Comparison of ENCODE assay signal across 9 mouse cellular contexts in the genomic region with DNA sequence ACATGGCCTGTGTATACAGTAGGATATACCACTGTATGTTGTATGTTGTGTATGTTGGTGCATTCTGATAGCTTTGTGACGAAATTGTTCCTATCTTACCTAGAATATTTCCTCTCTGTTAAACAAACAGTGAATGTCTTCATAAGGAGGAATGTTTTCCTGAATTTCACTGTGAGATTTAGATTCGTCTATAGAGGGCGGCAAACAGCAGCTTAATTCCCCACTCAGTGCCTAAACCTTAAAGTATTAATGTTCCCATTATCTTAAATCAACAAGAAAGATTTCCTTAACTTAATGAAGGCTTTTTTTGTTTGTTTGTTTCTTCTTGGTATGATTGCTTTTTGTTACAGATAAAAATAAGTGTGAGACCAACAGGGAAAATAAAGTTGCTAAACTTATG. TPM values are rescaled to one million over a fixed set of nuclear protein-coding genes. Genes with fewer than 3 reads are reported as not detected.
DNase-seq lines count a peak whose midpoint lies in the region; ATAC-seq and TF ChIP-seq lines count a peak whose summit lies in the region.
"Had no signal": no experiment of that assay in that cellular context is flagged by ENCODE, and none has a peak within 500 bp of the region (broad histone marks: within the 10 kb centered on the region; RNA-seq: fewer than 3 reads in every experiment).

No protein-coding gene starts in this region.

- no peak overlapping the region for H3K4me2 ChIP-seq in forebrain, embryonic 14.5 days (ENCODE audit: low read length)
- H3K4me2 ChIP-seq in forebrain, embryonic 12.5 days = no peak overlapping the region

- no peaks in the 10 kb centered on the region for H3K9me3 ChIP-seq in forebrain, embryonic 14.5 days (replicated peaks; ENCODE audit: control insufficient read depth, low read length)
- H3K9me3 ChIP-seq in forebrain, embryonic 12.5 days = no peaks in the 10 kb centered on the region
- H3K9me3 ChIP-seq: forebrain, embryonic 10.5 days had no signal

- H3K36me3 ChIP-seq in forebrain, embryonic 14.5 days (ENCODE audit: control insufficient read depth, insufficient read depth, low read length) = no peaks in the 10 kb centered on the region
- H3K36me3 ChIP-seq in forebrain, embryonic 12.5 days (replicated peaks) = no peaks in the 10 kb centered on the region
- H3K36me3 ChIP-seq: forebrain, embryonic 10.5 days had no signal

- H3K27me3 ChIP-seq in forebrain, embryonic 14.5 days (replicated peaks; ENCODE audit: control insufficient read depth, insufficient read depth, low read length) = no peaks in the 10 kb centered on the region
- H3K27me3 ChIP-seq in forebrain, embryonic 12.5 days = no peaks in the 10 kb centered on the region

- peak; percentile 47 for DNase-seq in forebrain, embryonic 14.5 days (ENCODE audit: low spot score)
- DNase-seq in layer of hippocampus, adult 2 months (ENCODE audit: low spot score in 2 of 2) = peak in 1 of 2 experiments; percentile 15
- DNase-seq in layer of hippocampus, postnatal 25 days (ENCODE audit: extremely low spot score in 1 of 2, low spot score in 1 of 2) = no peak
- DNase-seq in urinary bladder, postnatal 14 days (ENCODE audit: low spot score) = peak; percentile 11
- DNase-seq in urinary bladder, postnatal 36 days (ENCODE audit: low spot score in 2 of 2) = no peak
- DNase-seq in gastrocnemius, postnatal 25 days = no peak
- DNase-seq in spleen, postnatal 14 days (ENCODE audit: low spot score in 2 of 2) = no peak

- 35% methylated on average over 3 of the region's 3 CpGs for WGBS in forebrain, embryonic 14.5 days
- WGBS in forebrain, embryonic 12.5 days = 36% methylated on average over 3 of the region's 3 CpGs

- no peak overlapping the region for H3K9ac ChIP-seq in forebrain, embryonic 14.5 days (ENCODE audit: low read length)
- no peak overlapping the region for H3K9ac ChIP-seq in forebrain, embryonic 12.5 days

- H3K4me1 ChIP-seq in forebrain, embryonic 14.5 days (ENCODE audit: control insufficient read depth, insufficient read depth, low read length) = no peaks in the 10 kb centered on the region
- H3K4me1 ChIP-seq in forebrain, embryonic 12.5 days = no peaks in the 10 kb centered on the region
- H3K4me1 ChIP-seq: forebrain, embryonic 10.5 days had no signal

- no peak overlapping the region for H3K27ac ChIP-seq in forebrain, embryonic 14.5 days (ENCODE audit: low read depth, low read length)
- no peak overlapping the region for H3K27ac ChIP-seq in forebrain, embryonic 12.5 days
- no peak overlapping the region for H3K27ac ChIP-seq in layer of hippocampus, adult 2 months
- H3K27ac ChIP-seq: forebrain, embryonic 10.5 days had no signal

- ATAC-seq in forebrain, embryonic 14.5 days = 0 out of 2 replicates have a peak, but pooled peaks have one; percentile 29
- ATAC-seq in forebrain, embryonic 12.5 days (ENCODE audit: low FRiP score) = no peak

- no peak overlapping the region for H3K4me3 ChIP-seq in forebrain, embryonic 14.5 days (ENCODE audit: low read depth, low read length)
- no peak overlapping the region for H3K4me3 ChIP-seq in forebrain, embryonic 12.5 days (replicated peaks)
- H3K4me3 ChIP-seq in layer of hippocampus, adult 2 months = no peak overlapping the region
- H3K4me3 ChIP-seq: forebrain, embryonic 10.5 days had no signal

- TF ChIP-seq CTCF in layer of hippocampus, adult 2 months (conservative IDR thresholded peaks at IDR 0.05) = peak; percentile 82

RNA-seq across cellular contexts. Expression of gene Cggbp1, which starts 55.3 kb away (rescaled TPM):
- 79.1 and 104 TPM in 2 replicates for polyA plus RNA-seq in forebrain, embryonic 14.5 days (2014; fragmentation: Nextera tagmentation; extraction: Ambion mirVana)
- polyA plus RNA-seq in forebrain, embryonic 12.5 days (2016; fragmentation: Nextera tagmentation; extraction: Ambion mirVana) = 118 and 131 TPM in 2 replicates
- 10 to 100 TPM; 60.2 to 61.3 TPM for total RNA-seq in layer of hippocampus, adult 2 months (2021)
- 10 to 100 TPM; 53.8 to 57.8 TPM for total RNA-seq in layer of hippocampus, postnatal 25 days (2021)
- total RNA-seq in gastrocnemius, postnatal 25 days (2021) = 10 to 100 TPM; 21.4 to 25.0 TPM

RNA-seq across cellular contexts. Expression of gene Zfp654, which starts 55.7 kb away (rescaled TPM):
- 6.5 and 7.8 TPM in 2 replicates for polyA plus RNA-seq in forebrain, embryonic 14.5 days (2014; fragmentation: Nextera tagmentation; extraction: Ambion mirVana)
- 9.6 and 10.4 TPM in 2 replicates for polyA plus RNA-seq in forebrain, embryonic 12.5 days (2016; fragmentation: Nextera tagmentation; extraction: Ambion mirVana)
- 10 to 100 TPM; 14.9 to 15.8 TPM for total RNA-seq in layer of hippocampus, adult 2 months (2021)
- total RNA-seq in layer of hippocampus, postnatal 25 days (2021) = 10 to 100 TPM; 14.6 to 15.3 TPM
- total RNA-seq in gastrocnemius, postnatal 25 days (2021) = 1 to 10 TPM; 7.1 to 7.5 TPM

Comparison
In these comparisons a context has a peak if more than half of its experiments do, and no peak if none do; other contexts are left out.
1. DNase-seq: peak in forebrain, embryonic 14.5 days (single experiment) and urinary bladder, postnatal 14 days (single experiment); none in layer of hippocampus, postnatal 25 days (0 of 2), urinary bladder, postnatal 36 days (0 of 2), gastrocnemius, postnatal 25 days (single experiment) and spleen, postnatal 14 days (0 of 2).